In genomic region chr3:148988293-148988995, GRCm38 (mm10) we compare ENCODE assay signal across 8 mouse cellular contexts. TPM values are rescaled to one million over a fixed set of nuclear protein-coding genes. Genes with fewer than 3 reads are reported as not detected.
DNase-seq lines count a peak whose midpoint lies in the region; ATAC-seq lines count a peak whose summit lies in the region.

No protein-coding gene starts in this region.

- H3K4me1 ChIP-seq in forebrain, embryonic 12.5 days, result peaks cover 41% of the 10 kb centered on the region
- H3K4me1 ChIP-seq in hindbrain, embryonic 14.5 days (replicated peaks; ENCODE audit: control insufficient read depth, insufficient read depth, low read length), result peaks cover 35% of the 10 kb centered on the region
- H3K4me1 ChIP-seq in liver, embryonic 13.5 days (replicated peaks), result peaks cover 25% of the 10 kb centered on the region
- H3K4me1 ChIP-seq in neural tube, embryonic 11.5 days (ENCODE audit: control insufficient read depth, insufficient read depth, low read length), result peaks cover 13% of the 10 kb centered on the region

- H3K9me3 ChIP-seq in forebrain, embryonic 12.5 days, result no peaks in the 10 kb centered on the region
- H3K9me3 ChIP-seq in hindbrain, embryonic 14.5 days (ENCODE audit: control insufficient read depth, low read length), result no peaks in the 10 kb centered on the region
- no peaks in the 10 kb centered on the region for H3K9me3 ChIP-seq in liver, embryonic 13.5 days (replicated peaks)
- H3K9me3 ChIP-seq in neural tube, embryonic 11.5 days (ENCODE audit: control insufficient read depth, low read length), result no peaks in the 10 kb centered on the region

- no peaks in the 10 kb centered on the region for H3K27me3 ChIP-seq in forebrain, embryonic 12.5 days
- no peaks in the 10 kb centered on the region for H3K27me3 ChIP-seq in hindbrain, embryonic 14.5 days (ENCODE audit: control insufficient read depth, insufficient read depth, low read length)
- peaks cover 57% of the 10 kb centered on the region for H3K27me3 ChIP-seq in liver, embryonic 13.5 days
- H3K27me3 ChIP-seq in neural tube, embryonic 11.5 days (ENCODE audit: control insufficient read depth, insufficient read depth, low read length), result no peaks in the 10 kb centered on the region

- H3K27ac ChIP-seq in forebrain, embryonic 12.5 days, result peak overlapping the region; percentile 100
- H3K27ac ChIP-seq in hindbrain, embryonic 14.5 days, result peak overlapping the region; percentile 99
- H3K27ac ChIP-seq in liver, embryonic 13.5 days, result peak overlapping the region; percentile 71
- H3K27ac ChIP-seq in neural tube, embryonic 11.5 days (ENCODE audit: low read depth, low read length), result peak overlapping the region; percentile 99

- H3K9ac ChIP-seq in forebrain, embryonic 12.5 days, result peak overlapping the region; percentile 95
- H3K9ac ChIP-seq in hindbrain, embryonic 14.5 days, result peak overlapping the region; percentile 98
- peak overlapping the region; percentile 70 for H3K9ac ChIP-seq in liver, embryonic 13.5 days
- H3K9ac ChIP-seq in neural tube, embryonic 11.5 days (ENCODE audit: low read length), result peak overlapping the region; percentile 95

- DNase-seq in layer of hippocampus, postnatal 36 days, result peak; percentile 22 to 42
- DNase-seq in layer of hippocampus, adult 9-11 months, result no peak
- peak; percentile 70 for DNase-seq in adrenal gland, adult 2 months
- DNase-seq in hindbrain, embryonic 14.5 days (ENCODE audit: low spot score), result peak; percentile 59
- peak; percentile 2 for DNase-seq in liver, embryonic 13.5 days
- DNase-seq in neural tube, embryonic 11.5 days (ENCODE audit: low spot score), result peak; percentile 64
- DNase-seq in adipocyte (ENCODE audit: low spot score), result no peak

- no peaks in the 10 kb centered on the region for H3K36me3 ChIP-seq in forebrain, embryonic 12.5 days (replicated peaks)
- H3K36me3 ChIP-seq in hindbrain, embryonic 14.5 days (replicated peaks; ENCODE audit: control insufficient read depth, insufficient read depth), result no peaks in the 10 kb centered on the region
- H3K36me3 ChIP-seq in liver, embryonic 13.5 days, result no peaks in the 10 kb centered on the region
- no peaks in the 10 kb centered on the region for H3K36me3 ChIP-seq in neural tube, embryonic 11.5 days (ENCODE audit: control insufficient read depth, insufficient read depth, low read length)

- H3K4me2 ChIP-seq in forebrain, embryonic 12.5 days, result peak overlapping the region; percentile 78
- H3K4me2 ChIP-seq in hindbrain, embryonic 14.5 days (replicated peaks), result peak overlapping the region; percentile 80
- peak overlapping the region; percentile 81 for H3K4me2 ChIP-seq in liver, embryonic 13.5 days
- H3K4me2 ChIP-seq in neural tube, embryonic 11.5 days (ENCODE audit: low read depth), result peak overlapping the region; percentile 69

- peak; percentile 2 for ATAC-seq in forebrain, embryonic 12.5 days (ENCODE audit: low FRiP score)
- ATAC-seq in hindbrain, embryonic 14.5 days (ENCODE audit: low FRiP score), result no peak
- ATAC-seq in liver, embryonic 13.5 days (ENCODE audit: low read depth), result no peak
- ATAC-seq in neural tube, embryonic 11.5 days (ENCODE audit: insufficient read depth, low FRiP score, low TSS enrichment), result no peak

- H3K4me3 ChIP-seq in forebrain, embryonic 12.5 days (replicated peaks), result peak overlapping the region; percentile 94
- H3K4me3 ChIP-seq in hindbrain, embryonic 14.5 days (replicated peaks; ENCODE audit: low read length), result peak overlapping the region; percentile 96
- peak overlapping the region; percentile 67 for H3K4me3 ChIP-seq in liver, embryonic 13.5 days (replicated peaks)
- peak overlapping the region; percentile 84 for H3K4me3 ChIP-seq in neural tube, embryonic 11.5 days (ENCODE audit: low read depth, low read length)

- under 1% methylated on average over 77 of the region's 84 CpGs for WGBS in forebrain, embryonic 12.5 days
- WGBS in hindbrain, embryonic 14.5 days, result under 1% methylated on average over 52 of the region's 84 CpGs
- under 1% methylated on average over 72 of the region's 84 CpGs for WGBS in liver, embryonic 13.5 days (ENCODE audit: insufficient replicate concordance)
- WGBS in neural tube, embryonic 11.5 days, result under 1% methylated on average over 69 of the region's 84 CpGs

RNA-seq across cellular contexts. Expression of gene Adgrl2, which starts 1.9 kb away (rescaled TPM):
- total RNA-seq in layer of hippocampus, postnatal 36 days (2021), result 10 to 100 TPM; 59.1 to 61.5 TPM
- total RNA-seq in adrenal gland, adult 2 months (2021), result 10 to 100 TPM; 49.1 to 69.0 TPM
- polyA plus RNA-seq in adrenal gland, adult 2 months (2012; rRNA removed), result 64.8 and 70.5 TPM in 2 replicates
- 103 and 104 TPM in 2 replicates for polyA plus RNA-seq in forebrain, embryonic 12.5 days (2016; fragmentation: Nextera tagmentation; extraction: Ambion mirVana)
- polyA plus RNA-seq in hindbrain, embryonic 14.5 days (2014; fragmentation: Nextera tagmentation; extraction: Ambion mirVana), result 166 and 171 TPM in 2 replicates
- 4.3 and 4.6 TPM in 2 replicates for polyA plus RNA-seq in liver, embryonic 13.5 days (2015; fragmentation: Nextera tagmentation; extraction: Ambion mirVana)
- polyA plus RNA-seq in neural tube, embryonic 11.5 days (2014; fragmentation: Nextera tagmentation; extraction: Ambion mirVana), result 85.0 and 86.5 TPM in 2 replicates

Comparison
In these comparisons a context has a peak if more than half of its experiments do, and no peak if none do; other contexts are left out.
1. DNase-seq: peak in layer of hippocampus, postnatal 36 days (2 of 2), adrenal gland, adult 2 months (single experiment), hindbrain, embryonic 14.5 days (single experiment), liver, embryonic 13.5 days (single experiment) and neural tube, embryonic 11.5 days (single experiment); none in layer of hippocampus, adult 9-11 months (single experiment) and adipocyte (single experiment).
2. RNA of gene Adgrl2, which starts 1.9 kb away (polyA plus RNA-seq): 166 to 171 TPM in hindbrain, embryonic 14.5 days, 103 to 104 TPM in forebrain, embryonic 12.5 days, 85.0 to 86.5 TPM in neural tube, embryonic 11.5 days and 64.8 to 70.5 TPM in adrenal gland, adult 2 months; 4.3 to 4.6 TPM in liver, embryonic 13.5 days; every median in the first group is over 10 times any median in the second.
3. Peak in every context shown above with its lines, with median percentiles within 50 percentile points of each other: H3K27ac ChIP-seq, H3K4me2 ChIP-seq, H3K4me3 ChIP-seq and H3K9ac ChIP-seq.